Mouse (Mus musculus): ENCODE measurements around the gene Mansc1. TPM values are rescaled to one million over a fixed set of nuclear protein-coding genes. Genes with fewer than 3 reads are reported as not detected.

Gene Mansc1
- 1 to 10 TPM in 1 of 2 experiments, under 1 TPM in 1; 0.70 to 1.1 TPM for total RNA-seq (2023)

GRCm38 (mm10) chr6:134631947-134632687 lies at the start of gene Mansc1:
TSS of gene Mansc1 (minus strand) at chr6:134632488.

GRCm38 (mm10) chr6:134639210-134639609 lies 6.9 kb upstream of the Mansc1 start, which contains the start of gene Borcs5:
TSS of gene Borcs5 (plus strand) at chr6:134639510.

GRCm38 (mm10) chr6:134566818-134567485 lies 65.3 kb downstream of the Mansc1 start, which contains the start of gene Lrp6:
TSS of gene Lrp6 (minus strand) at chr6:134566965.

Other genes starting within 250 kb of the Mansc1 start
- gene Bcl2l14, start 236.2 kb downstream of the Mansc1 start, total RNA-seq (2023), result under 1 TPM in 1 of 2 experiments, not detected in 1; 0.48 TPM
- gene Lrp6, start 65.5 kb downstream of the Mansc1 start, total RNA-seq (2023), result 10 to 100 TPM; 13.6 to 14.7 TPM
- 10 to 100 TPM; 11.3 to 14.1 TPM for gene Borcs5, start 7.0 kb upstream of the Mansc1 start, total RNA-seq (2023)
- 1 to 10 TPM; 2.3 to 3.1 TPM for gene Dusp16, start 160.1 kb upstream of the Mansc1 start, total RNA-seq (2023)
- 1 to 10 TPM; 7.6 to 8.5 TPM for gene Crebl2, start 197.7 kb upstream of the Mansc1 start, total RNA-seq (2023)

Measured in neutrophil, adult 83 days (primary cell).